Mouse (Mus musculus) kidney, postnatal 25 days (tissue): Measurements from ENCODE around the gene Atrnl1.
"Not testable (repeated sequence)": the region's sequence is repeated elsewhere in the genome, so short reads cannot be mapped to it uniquely, and the experiment has no call there.

Source experiments
- DNase-seq, 2 experiments: peaks; one replicate each; pipeline ENCODE4 v3.0.0; 2021; ENCODE audit warnings: mixed read lengths in 2 of 2

Atrnl1 gene

GRCm38 (mm10) chr19:57610058-57610475 lies 767 bp upstream of the Atrnl1 start:
- no peak for DNase-seq

- DNase-seq = peak; percentile 61 to 82
Observed at GRCm38 (mm10) chr19:57611291-57612178, 701 bp downstream of the Atrnl1 start.

- DNase-seq = no peak
Observed at GRCm38 (mm10) chr19:57612179-57612472, 1.3 kb downstream of the Atrnl1 start.

- no peak for DNase-seq
Observed at GRCm38 (mm10) chr19:57615972-57616621, 5.3 kb downstream of the Atrnl1 start.

- no peak for DNase-seq
Observed at GRCm38 (mm10) chr19:57619088-57619487, 8.3 kb downstream of the Atrnl1 start.

- DNase-seq = no peak
Observed at GRCm38 (mm10) chr19:57621814-57622213, 11.0 kb downstream of the Atrnl1 start.

GRCm38 (mm10) chr19:57625738-57626137 lies 14.9 kb downstream of the Atrnl1 start:
- DNase-seq = no peak

DNA sequence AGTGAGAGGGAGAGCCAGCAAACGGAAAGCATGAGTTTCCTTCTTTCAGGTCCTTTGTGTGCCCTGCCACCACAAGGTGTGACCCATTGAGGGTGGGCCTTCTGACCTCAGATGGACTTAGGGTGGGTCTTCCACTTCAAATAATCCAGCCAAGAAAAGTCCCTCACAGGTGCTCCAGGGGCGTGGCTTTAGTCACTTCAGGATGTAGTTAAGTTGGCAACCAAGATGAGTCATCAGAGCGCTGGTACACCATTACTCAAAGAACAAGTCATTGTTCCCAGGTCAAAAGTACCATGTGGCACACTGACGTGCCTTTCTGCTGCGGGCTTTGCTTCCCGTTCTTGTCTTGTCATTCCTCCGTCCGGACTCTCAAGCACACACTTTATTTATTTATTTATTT lies 16.4 kb downstream of the Atrnl1 start:
- DNase-seq = no peak

DNA sequence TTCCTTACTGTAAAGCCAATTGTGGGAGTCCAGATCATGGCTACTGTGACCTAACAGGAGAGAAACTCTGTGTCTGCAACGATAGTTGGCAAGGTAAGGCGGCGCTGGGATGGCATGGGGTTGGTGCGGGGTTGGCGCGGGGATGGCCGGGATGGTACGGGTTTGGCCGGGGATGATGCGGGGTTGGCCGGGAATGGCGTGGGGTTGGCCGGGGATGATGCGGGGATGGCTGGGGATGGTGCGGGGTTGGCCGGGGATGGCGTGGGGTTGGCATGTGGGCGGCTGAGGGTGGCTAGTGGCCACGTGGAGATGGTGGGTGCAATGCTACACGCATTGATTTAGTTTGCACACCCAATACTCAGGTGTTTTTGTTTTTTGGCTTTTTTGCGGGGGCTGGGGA lies 31.7 kb downstream of the Atrnl1 start:
- no peak for DNase-seq

DNA sequence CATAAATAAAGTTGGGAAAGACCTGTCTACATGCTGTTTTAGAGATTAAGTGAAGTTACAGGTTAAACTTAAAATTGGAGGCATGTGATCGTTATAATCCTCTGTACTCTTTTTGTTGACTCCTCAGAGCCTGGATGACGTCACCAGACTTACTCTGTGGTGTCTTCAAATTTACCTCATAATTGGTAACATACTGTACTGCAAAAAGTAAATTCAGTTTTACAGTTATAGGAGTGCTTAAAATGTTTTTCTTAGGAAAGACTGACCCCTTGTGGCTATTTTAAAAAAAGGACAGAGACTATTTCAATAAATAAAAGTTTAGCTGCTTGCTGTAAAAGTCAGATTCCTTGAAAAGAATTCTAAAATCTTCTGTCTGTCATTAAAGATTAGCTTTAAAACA lies 32.1 kb downstream of the Atrnl1 start:
- no peak for DNase-seq

- no peak for DNase-seq
Observed at GRCm38 (mm10) chr19:57648202-57648943, 37.5 kb downstream of the Atrnl1 start.

DNA sequence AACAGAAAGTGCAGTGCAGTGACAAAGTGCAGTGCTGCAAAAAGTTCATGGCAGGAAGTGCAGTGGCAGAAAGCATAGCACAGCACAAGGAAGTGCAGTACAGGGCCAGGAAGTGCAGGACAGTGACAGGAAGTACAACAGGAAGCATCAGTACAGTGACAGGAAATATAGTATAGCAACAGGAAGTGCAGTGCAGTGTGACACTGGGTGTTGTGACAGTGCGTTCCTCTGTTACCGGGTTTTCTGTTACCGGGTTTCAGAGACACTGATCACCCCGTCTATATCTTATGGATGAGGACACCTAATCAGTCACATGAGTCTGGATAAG lies 38.1 kb downstream of the Atrnl1 start:
- DNase-seq = no peak

GRCm38 (mm10) chr19:57655083-57655482 lies 44.2 kb downstream of the Atrnl1 start:
- DNase-seq = peak in 1 of 2 experiments; percentile 75

- no peak for DNase-seq
Observed at GRCm38 (mm10) chr19:57655491-57655890, 44.7 kb downstream of the Atrnl1 start.

DNA sequence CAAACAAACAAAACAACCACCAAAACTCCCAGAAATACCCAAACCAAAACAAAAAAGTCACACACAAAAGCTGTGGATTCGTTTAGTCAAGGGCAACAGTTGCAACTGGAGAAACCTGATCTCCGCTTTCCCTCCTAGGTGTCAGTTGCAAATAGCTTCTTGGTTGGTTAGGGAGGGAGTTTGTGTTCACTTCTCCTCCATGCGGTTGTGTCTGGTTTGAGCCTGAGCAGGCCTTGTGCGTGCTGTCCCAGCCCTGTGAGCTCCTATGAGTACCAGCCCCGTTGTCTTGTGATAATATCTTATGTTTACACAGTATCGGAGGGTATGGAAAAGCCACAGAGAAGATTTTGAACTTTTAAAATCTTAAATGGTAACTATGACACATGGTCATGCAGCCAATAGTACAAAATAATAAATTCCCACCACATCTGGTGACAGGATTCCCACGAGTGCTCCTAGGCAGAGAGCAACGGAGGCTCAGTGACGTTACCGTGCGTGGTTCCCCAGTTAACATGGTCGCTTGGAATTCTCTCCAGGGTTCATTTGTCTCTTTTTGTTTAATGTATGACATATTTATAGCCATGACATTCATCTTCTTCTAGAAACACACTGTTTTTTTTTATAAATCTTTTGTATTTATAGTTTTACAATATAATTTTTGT lies 46.7 kb downstream of the Atrnl1 start:
- peak in 1 of 2 experiments; percentile 59 for DNase-seq

- no peak for DNase-seq
Observed at GRCm38 (mm10) chr19:57658111-57659091, 47.6 kb downstream of the Atrnl1 start.

- no peak for DNase-seq
Observed at GRCm38 (mm10) chr19:57667011-57667410, 56.2 kb downstream of the Atrnl1 start.

DNA sequence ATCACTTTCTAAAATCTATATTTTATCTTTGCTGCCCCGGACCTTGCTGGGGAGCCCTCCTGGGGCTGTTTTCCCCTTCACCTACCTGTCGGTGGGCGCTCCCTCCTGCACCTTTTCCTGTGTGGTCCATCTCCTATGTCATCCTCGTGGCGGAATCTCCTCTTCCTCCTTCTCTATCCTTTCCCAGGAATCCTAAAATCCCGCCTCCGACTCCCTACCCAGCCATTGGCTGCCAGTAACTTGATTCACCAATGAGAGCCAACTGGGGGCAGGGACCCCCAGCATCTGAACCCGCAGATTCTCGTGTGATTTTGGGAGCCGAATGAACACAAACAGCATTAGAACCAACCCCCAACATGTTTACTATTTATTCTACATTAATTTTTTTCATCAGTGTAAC lies 57.1 kb downstream of the Atrnl1 start:
- DNase-seq = no peak

- DNase-seq = no peak
Observed at GRCm38 (mm10) chr19:57679455-57679854, 68.6 kb downstream of the Atrnl1 start.

DNA sequence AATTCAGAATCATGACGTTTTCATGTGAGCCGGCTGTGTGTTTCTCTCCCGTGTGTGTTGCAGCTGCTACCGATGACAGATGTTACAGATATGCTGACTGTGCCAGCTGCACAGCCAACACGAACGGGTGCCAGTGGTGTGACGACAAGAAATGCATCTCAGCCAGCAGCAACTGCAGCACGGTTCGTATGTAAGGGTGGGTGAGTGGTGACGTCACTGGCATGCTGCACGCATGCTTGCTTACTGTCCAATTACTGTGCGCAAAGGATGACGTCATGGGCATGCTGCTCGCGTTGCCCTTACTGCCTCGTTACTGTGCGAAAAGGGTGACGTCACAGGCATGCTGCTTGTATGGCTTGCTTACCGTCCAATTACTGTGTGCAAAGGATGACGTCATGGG lies 75.8 kb downstream of the Atrnl1 start:
- DNase-seq = no peak

GRCm38 (mm10) chr19:57692566-57692965 lies 81.7 kb downstream of the Atrnl1 start:
- DNase-seq = no peak

GRCm38 (mm10) chr19:57696781-57697180 lies 85.9 kb downstream of the Atrnl1 start:
- not testable (repeated sequence) for DNase-seq
